Mouse (Mus musculus): ENCODE data around the gene Fam71b. TPM values are rescaled to one million over a fixed set of nuclear protein-coding genes. Genes with fewer than 3 reads are reported as not detected.

The Fam71b gene
- polyA plus RNA-seq, 1 experiment from 2014 or later: not detected

DNA sequence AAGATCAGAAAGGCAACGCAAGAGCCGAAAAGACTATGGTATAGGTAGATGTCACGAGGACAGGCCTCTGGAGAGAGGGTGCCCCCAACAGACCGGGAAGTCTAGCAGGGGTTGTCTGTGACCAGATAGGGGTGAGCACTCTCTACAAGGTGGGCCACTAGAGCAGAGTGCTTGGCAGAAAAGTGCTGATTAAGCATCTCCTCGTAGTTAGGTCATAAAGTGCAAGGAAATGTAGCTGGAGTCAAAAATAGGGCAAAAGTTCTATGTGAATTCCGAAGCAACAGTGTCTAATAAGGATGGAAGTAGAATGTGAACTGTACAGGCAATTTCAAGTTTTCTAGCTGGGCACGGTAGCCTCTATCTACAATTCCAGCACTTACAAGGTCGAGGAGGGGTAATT, 25.1 kb upstream of the Fam71b start:
- no peaks in the 10 kb centered on the region for H3K9me3 ChIP-seq (replicated peaks)
- WGBS: 92% methylated on average over 8 of the region's 8 CpGs
- no peak for ATAC-seq (ENCODE audit: low FRiP score)
- no peaks in the 10 kb centered on the region for H3K36me3 ChIP-seq
- no peaks in the 10 kb centered on the region for H3K4me1 ChIP-seq
- H3K4me2 ChIP-seq: no peak overlapping the region
- H3K4me3 ChIP-seq (replicated peaks): no peak overlapping the region
- H3K27me3 ChIP-seq (replicated peaks): no peaks in the 10 kb centered on the region
- no peak overlapping the region for H3K27ac ChIP-seq (replicated peaks)
- no peak overlapping the region for H3K9ac ChIP-seq (replicated peaks)

DNA sequence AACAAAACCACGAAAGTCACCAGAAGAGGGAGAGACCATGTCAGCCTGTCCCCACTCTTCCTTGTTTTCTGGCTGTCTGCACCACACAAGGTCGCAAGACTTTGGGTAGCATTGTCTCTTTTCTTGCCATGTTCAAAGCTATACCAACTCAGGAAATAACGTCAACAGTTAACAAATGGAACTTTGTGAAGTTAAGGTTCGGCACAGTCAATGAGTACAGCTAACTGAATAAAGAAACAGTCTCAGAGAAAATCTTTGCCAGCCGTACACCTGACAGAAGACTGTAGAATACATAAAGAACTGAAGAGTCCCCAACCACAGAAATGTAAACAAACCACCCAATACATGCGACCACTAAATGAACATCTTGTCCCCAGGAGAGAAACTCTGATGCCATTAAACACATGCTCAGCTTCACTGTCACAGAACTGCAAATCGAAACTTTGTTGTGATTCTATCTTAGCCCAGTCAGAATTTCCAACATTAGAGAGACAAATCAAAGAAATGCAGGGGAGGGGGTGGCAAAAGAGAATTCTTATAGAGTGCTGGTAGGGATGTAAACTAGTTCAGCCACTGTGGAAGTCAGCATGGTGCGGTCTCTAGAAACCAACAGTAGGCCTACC, 23.9 kb upstream of the Fam71b start:
- Histone ChIP-seq H3K27ac (replicated peaks) (no peak overlapping the region), H3K27me3 (replicated peaks) (no peaks in the 10 kb centered on the region), H3K4me3 (replicated peaks) (no peak overlapping the region), H3K4me2 (no peak overlapping the region), H3K36me3 (no peaks in the 10 kb centered on the region), H3K4me1 (no peaks in the 10 kb centered on the region), H3K9me3 (replicated peaks) (no peaks in the 10 kb centered on the region), H3K9ac (replicated peaks) (no peak overlapping the region)
- no peak for ATAC-seq (ENCODE audit: low FRiP score)
- WGBS: 81% methylated on average over 8 of the region's 8 CpGs

DNA sequence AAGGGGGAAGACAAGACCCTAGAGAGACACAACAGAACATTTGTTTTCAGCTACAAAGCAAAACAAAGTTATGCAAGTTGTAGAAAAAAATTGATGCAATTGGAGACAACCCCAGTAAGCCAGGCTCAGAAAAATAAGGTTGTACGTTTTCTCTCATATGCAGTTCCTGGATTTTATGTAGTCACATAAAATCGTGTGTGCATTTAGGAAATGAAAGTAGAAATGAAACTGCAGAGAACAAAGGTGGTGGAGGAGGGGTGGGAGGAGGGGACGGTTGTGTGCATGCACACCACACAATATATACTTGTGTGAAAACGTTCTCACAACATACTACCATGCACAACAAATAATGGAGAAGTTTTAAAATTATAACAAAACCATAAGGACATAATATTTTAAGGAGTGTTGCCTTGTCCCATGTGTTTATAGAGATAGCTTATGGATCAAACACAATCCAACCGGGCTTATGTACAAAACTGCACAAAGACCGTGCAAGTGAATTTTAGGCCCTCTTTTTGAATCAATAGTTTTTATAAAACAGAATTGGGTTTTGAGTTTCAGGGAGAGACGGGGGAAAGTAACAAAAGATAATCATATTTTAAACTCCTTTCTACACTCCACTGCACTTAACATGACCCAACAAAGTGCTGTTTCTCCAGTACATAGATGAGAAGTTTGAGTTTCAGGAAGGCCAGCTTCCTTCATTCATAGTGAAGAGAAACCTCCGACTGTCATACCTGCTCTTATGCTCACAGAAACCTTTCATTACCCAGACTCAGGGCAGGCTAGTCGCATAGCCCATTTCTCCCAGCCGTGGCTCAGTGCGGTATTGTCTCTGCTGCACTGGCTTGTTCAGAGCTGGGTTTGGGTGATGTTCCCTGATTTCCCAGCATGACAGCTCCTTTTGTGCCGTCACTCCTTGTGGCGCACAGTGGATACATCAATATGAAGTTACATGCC, 23.0 kb upstream of the Fam71b start:
- ATAC-seq (ENCODE audit: low FRiP score): no peak
- Histone ChIP-seq H3K9ac (replicated peaks) (no peak overlapping the region), H3K27ac (replicated peaks) (no peak overlapping the region), H3K4me2 (no peak overlapping the region), H3K27me3 (replicated peaks) (no peaks in the 10 kb centered on the region), H3K4me3 (replicated peaks) (no peak overlapping the region), H3K9me3 (replicated peaks) (no peaks in the 10 kb centered on the region), H3K4me1 (no peaks in the 10 kb centered on the region), H3K36me3 (no peaks in the 10 kb centered on the region)
- 84% methylated on average over 13 of the region's 13 CpGs for WGBS

DNA sequence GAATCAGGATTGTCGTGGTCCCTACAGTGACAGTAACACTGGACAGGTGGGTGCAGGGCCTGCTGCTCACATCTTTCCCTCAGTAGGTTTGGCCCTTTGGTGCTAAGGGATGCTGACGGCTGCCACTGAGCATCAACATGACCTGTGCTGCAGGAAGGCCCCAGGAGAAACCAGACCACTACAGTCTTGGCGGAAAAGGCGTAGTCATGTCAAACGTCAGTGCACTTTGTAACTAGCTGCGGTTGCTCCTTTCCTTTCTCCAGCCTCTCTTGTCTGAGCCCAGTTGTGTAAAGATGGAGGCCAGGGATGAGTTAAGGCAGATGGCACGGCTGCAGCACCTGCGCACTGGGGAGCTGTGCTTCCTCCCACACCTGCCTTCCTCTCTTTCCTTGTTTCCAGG, 21.3 kb upstream of the Fam71b start:
- no peak for ATAC-seq (ENCODE audit: low FRiP score)

DNA sequence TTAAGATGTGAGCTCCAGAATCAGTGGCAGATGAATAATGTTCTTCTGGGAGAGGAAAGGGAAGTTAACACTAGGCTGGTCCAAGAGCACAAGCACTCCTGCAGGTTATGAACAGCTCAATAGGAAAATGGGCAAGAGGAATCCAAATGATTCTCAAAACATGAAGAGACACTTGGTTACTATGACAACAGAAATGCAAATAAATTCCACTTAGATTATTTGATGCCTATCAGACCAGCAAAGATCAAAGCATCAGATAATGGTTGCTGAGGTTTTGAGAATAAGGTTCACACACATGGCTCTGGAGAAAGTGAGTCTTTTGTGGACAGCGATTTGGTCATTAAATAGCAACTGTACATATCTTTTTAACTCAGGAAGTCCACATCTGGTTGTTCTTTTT, 19.0 kb upstream of the Fam71b start:
- Histone ChIP-seq H3K4me1 (no peaks in the 10 kb centered on the region), H3K4me3 (replicated peaks) (no peak overlapping the region), H3K27ac (replicated peaks) (no peak overlapping the region), H3K9ac (replicated peaks) (no peak overlapping the region), H3K36me3 (no peaks in the 10 kb centered on the region), H3K9me3 (replicated peaks) (no peaks in the 10 kb centered on the region), H3K4me2 (no peak overlapping the region), H3K27me3 (replicated peaks) (no peaks in the 10 kb centered on the region)
- WGBS: 90% methylated on average over 1 of the region's 1 CpGs
- ATAC-seq (ENCODE audit: low FRiP score): no peak

More for the DNA sequence above, 21.3 kb upstream of the Fam71b start:
- Histone ChIP-seq H3K4me3 (replicated peaks) (no peak overlapping the region), H3K36me3 (no peaks in the 10 kb centered on the region), H3K9ac (replicated peaks) (no peak overlapping the region), H3K9me3 (replicated peaks) (no peaks in the 10 kb centered on the region), H3K4me1 (no peaks in the 10 kb centered on the region), H3K27me3 (replicated peaks) (no peaks in the 10 kb centered on the region), H3K4me2 (no peak overlapping the region), H3K27ac (replicated peaks) (no peak overlapping the region)
- 86% methylated on average over 8 of the region's 8 CpGs for WGBS

DNA sequence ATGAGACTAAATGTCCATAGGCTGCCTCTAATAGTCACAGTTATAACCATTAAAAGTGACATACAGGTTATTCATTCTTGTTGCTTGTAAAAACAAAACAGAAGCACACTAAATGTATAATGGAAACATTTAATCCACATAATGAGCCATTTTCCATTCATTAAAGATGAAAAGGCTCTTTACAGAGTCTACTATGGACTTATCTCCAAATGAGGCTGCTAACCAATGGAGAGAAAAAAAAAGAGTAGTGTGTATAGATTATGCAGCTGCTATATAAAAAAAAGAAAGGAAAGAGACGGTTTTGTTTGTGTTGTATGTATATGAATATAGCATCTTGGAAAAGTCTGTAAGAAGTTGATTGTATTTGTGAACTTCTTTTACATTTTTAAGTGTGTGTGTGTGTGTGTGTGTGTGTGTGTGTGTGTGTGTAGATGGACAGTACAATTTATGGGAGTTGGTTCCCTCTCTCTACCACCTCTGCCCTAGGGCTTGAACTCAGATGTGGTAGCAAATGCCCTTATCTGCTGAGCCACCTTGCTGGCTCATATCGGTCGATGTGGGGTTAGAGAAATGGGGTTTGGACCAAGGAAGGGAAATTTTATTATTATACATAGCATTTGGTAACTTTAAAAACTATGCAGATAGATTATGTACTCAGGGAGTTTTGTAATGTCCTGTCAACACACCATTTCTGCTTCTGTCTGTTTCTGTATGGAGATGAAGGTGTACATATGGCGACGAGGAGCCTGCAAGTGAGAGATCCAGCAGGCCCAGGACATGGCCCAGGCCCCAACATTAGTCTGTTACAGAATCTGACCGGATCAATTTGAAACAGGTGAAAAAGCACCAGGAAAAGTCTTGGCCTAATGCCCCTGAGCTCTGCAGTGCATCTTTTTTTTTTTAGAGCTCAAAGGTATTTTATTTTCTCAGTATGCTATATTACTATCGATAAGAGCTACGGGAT, 18.3 kb upstream of the Fam71b start:
- no peaks in the 10 kb centered on the region for H3K36me3 ChIP-seq
- 91% methylated on average over 8 of the region's 8 CpGs for WGBS
- H3K9ac ChIP-seq (replicated peaks): no peak overlapping the region
- no peaks in the 10 kb centered on the region for H3K27me3 ChIP-seq (replicated peaks)
- no peak overlapping the region for H3K4me2 ChIP-seq
- ATAC-seq (ENCODE audit: low FRiP score): no peak
- H3K4me3 ChIP-seq (replicated peaks): no peak overlapping the region
- no peak overlapping the region for H3K27ac ChIP-seq (replicated peaks)
- no peaks in the 10 kb centered on the region for H3K4me1 ChIP-seq
- no peaks in the 10 kb centered on the region for H3K9me3 ChIP-seq (replicated peaks)

DNA sequence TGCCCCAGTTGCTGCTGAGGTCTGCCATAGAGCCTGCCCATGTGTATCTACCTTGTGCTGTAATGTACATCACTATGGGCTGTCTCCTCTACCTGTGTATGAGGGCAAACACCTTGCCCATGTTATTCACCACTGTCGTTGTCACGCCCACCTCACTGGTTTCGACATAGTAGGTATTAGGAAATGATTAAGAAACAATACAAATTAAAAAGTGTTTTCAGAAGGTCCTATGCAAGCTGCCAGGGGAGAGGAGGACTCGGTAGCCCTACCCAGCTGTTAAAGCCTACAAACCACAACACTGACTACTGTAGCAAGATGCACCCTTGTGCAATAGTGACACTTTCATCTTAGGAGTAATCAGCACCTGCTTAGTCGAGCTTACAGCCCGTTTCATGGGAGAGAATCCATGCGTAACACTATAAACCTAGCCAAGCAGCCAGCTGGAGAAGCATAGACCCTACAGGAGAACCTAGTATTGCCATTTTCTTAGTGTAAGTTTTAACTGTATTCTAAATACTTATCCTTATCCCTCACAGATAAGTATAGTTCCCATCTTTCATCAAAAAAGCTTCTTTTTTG, 16.2 kb upstream of the Fam71b start:
- 88% methylated on average over 7 of the region's 7 CpGs for WGBS
- ATAC-seq (ENCODE audit: low FRiP score): no peak
- Histone ChIP-seq H3K9me3 (replicated peaks) (no peaks in the 10 kb centered on the region), H3K27ac (replicated peaks) (no peak overlapping the region), H3K9ac (replicated peaks) (no peak overlapping the region), H3K36me3 (no peaks in the 10 kb centered on the region), H3K4me1 (no peaks in the 10 kb centered on the region), H3K4me3 (replicated peaks) (no peak overlapping the region), H3K4me2 (no peak overlapping the region), H3K27me3 (replicated peaks) (no peaks in the 10 kb centered on the region)

DNA sequence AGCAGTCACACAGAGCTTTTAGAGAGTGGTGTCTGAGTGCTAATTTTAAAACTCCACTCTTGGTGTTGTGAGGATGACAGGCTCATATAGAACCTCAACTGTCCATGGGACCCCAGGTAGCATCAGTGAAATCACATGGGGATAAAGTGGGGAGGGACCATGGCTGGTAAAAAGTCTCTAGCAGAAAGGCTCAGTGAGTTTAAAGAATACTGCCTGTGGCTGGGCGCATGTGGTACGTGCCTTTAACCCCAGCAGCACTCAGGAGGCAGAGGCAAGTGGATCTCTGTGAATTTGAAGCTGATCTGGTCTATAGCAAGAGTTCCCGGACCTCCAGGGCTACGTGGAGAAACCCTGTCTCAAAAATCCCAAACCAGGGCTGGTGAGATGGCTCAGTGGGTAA, 13.9 kb upstream of the Fam71b start:
- Histone ChIP-seq H3K27me3 (replicated peaks) (no peaks in the 10 kb centered on the region), H3K9ac (replicated peaks) (no peak overlapping the region), H3K36me3 (no peaks in the 10 kb centered on the region), H3K4me3 (replicated peaks) (no peak overlapping the region), H3K4me1 (no peaks in the 10 kb centered on the region), H3K4me2 (no peak overlapping the region), H3K9me3 (replicated peaks) (no peaks in the 10 kb centered on the region), H3K27ac (replicated peaks) (no peak overlapping the region)
- 89% methylated on average over 4 of the region's 4 CpGs for WGBS
- no peak for ATAC-seq (ENCODE audit: low FRiP score)

DNA sequence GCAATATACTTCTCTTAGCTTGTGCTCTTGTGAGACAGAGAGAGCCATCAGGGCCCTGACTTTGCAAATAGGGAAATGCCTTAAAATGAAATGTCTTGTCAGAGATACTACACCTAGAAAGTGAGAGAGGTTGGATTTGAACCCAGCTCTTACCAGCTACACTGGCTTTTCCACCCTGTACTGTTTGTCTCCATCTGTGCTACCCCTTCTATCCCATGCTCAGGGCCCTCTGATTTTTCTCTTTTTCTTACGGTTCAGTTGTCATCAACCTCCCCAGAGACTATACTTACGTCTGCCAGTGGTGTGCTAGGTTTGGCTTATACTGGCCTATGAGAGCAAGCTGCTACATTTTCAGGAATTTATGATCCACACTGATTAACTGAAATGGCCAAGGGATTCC, 11.4 kb upstream of the Fam71b start:
- no peak for ATAC-seq (ENCODE audit: low FRiP score)
- no peak overlapping the region for H3K4me3 ChIP-seq (replicated peaks)
- 58% methylated on average over 2 of the region's 2 CpGs for WGBS

DNA sequence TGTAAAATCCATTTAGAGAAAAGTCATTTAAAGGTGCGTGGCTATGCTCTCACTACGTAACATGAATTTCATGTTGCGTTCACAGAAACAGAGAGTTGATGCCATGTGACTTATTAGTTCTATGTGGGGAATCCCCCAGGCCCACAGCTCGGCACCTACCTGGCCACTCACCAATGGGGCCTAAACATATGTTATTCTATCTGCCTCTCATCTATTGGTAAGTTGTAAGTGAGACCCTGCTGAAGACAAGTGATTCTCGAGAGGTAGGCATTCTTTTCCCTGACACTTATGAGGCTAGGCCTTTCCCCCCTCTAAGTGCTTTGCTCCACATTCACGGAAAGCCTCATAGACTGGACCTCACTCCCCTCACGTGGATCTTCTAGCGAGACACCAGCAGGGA, 9.8 kb upstream of the Fam71b start:
- H3K4me2 ChIP-seq: no peak overlapping the region
- 88% methylated on average over 8 of the region's 8 CpGs for WGBS
- H3K27me3 ChIP-seq (replicated peaks): no peaks in the 10 kb centered on the region

More for the DNA sequence above, 11.4 kb upstream of the Fam71b start:
- Histone ChIP-seq H3K9me3 (replicated peaks) (no peaks in the 10 kb centered on the region), H3K4me2 (no peak overlapping the region), H3K27me3 (replicated peaks) (no peaks in the 10 kb centered on the region), H3K27ac (replicated peaks) (no peak overlapping the region), H3K36me3 (no peaks in the 10 kb centered on the region), H3K4me1 (no peaks in the 10 kb centered on the region), H3K9ac (replicated peaks) (no peak overlapping the region)

DNA sequence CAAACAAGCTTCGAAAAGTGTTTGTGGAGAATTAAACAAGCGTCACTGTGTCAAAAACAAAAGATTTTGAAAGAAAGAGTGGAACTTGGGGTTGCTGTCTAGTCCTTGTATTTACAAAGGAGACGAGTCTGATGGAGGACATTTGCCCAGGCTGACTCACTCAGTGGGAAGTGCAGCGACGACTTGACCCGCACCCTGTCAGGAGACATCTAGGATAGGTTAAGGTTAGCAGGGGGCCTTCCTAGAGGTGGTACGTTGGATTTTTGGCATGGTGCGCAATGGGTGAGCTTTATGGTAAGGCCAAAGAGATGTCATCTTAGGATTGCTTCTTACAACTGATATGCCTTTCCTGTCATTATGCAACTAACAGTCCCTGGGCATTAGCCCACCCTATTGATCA, 9.3 kb upstream of the Fam71b start:
- 91% methylated on average over 8 of the region's 8 CpGs for WGBS
- H3K36me3 ChIP-seq: no peaks in the 10 kb centered on the region
- H3K9ac ChIP-seq (replicated peaks): no peak overlapping the region
- no peaks in the 10 kb centered on the region for H3K4me1 ChIP-seq
- H3K4me3 ChIP-seq (replicated peaks): no peak overlapping the region
- no peak overlapping the region for H3K4me2 ChIP-seq
- H3K9me3 ChIP-seq (replicated peaks): no peaks in the 10 kb centered on the region
- no peak overlapping the region for H3K27ac ChIP-seq (replicated peaks)
- no peak for ATAC-seq (ENCODE audit: low FRiP score)
- H3K27me3 ChIP-seq (replicated peaks): no peaks in the 10 kb centered on the region

More for the DNA sequence above, 9.8 kb upstream of the Fam71b start:
- ATAC-seq (ENCODE audit: low FRiP score): no peak
- H3K4me1 ChIP-seq: no peaks in the 10 kb centered on the region
- no peak overlapping the region for H3K4me3 ChIP-seq (replicated peaks)
- no peaks in the 10 kb centered on the region for H3K9me3 ChIP-seq (replicated peaks)
- no peak overlapping the region for H3K27ac ChIP-seq (replicated peaks)
- H3K36me3 ChIP-seq: no peaks in the 10 kb centered on the region
- no peak overlapping the region for H3K9ac ChIP-seq (replicated peaks)

Data from neural tube, embryonic 15.5 days (tissue).